Mouse (Mus musculus) monocyte, adult 5-6 weeks (primary cell): ENCODE measurements around the gene Limch1. TPM values are rescaled to one million over a fixed set of nuclear protein-coding genes. Genes with fewer than 3 reads are reported as not detected.

ENCODE experiments used
- ATAC-seq: fragments of 153-309, 156-312 bp; replicated peaks from 2 replicates; pipeline ENCODE4 v1.8.0; 2017; ENCODE audit warnings: mild to moderate bottlenecking; ENCODE audit not compliant: low TSS enrichment, insufficient number of reproducible peaks, severe bottlenecking, poor library complexity, low FRiP score
- total RNA-seq: library from RNA; stranded (forward); fragments of 200-1000, 200-491, 200-594 nt; gene quantifications from 3 replicates; pipeline ENCODE4 v1.2.3, GENCODE M21; 2017

Limch1 gene
- total RNA-seq, 1 experiment from 2014 or later = not detected

DNA sequence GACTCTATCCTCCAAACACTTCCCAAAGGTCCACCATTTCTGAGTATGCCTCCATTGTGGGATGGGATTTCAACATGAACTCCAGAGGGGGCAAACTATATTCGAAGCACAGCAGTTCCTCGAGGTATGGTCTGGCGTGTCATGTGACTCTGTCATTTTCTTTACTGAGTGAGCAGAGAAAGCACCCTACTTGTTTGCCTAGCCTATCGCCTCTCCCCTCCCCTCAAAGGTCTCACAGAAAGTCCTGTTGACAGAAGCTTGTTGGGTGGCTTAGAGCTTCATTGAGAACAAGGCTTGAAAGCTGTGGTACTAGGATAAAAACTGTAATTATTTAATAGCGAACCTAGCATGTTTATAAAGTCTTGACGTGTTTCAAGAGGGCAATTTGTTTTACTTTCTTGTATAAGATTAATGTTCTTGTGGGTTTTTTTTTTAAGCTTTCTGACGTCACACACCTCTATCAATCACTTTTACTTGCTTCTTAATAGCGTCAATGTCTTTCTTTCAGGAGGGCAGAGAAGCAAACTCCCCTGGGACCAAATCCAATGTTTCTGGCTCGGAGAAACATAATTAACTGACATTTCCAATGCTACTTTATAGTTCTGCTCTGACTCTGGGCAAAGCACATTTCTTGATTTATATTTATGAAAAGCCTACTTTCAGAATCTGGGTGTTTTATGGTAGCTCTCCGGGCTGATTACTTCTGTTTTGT lies 32.5 kb downstream of the Limch1 start:
- ATAC-seq = no peak

DNA sequence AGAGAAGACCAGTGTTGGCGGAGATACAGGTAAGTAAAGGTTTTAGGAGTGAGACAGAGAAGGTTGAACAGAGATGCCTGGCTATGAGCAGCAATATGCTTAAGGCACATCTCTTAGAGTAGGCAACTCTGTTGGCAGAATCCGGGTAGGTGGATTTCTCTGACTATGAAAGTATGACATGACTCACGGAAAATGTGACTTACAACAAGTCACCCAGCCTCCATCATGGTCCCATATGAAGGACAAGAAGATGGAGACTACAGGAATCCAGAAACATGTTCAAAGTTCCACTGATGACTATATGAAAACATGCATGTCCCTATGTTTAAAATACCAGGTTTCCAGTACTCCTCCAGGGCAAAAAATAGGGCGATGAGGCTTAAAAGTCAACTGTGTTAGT lies 34.7 kb downstream of the Limch1 start:
- no peak for ATAC-seq

DNA sequence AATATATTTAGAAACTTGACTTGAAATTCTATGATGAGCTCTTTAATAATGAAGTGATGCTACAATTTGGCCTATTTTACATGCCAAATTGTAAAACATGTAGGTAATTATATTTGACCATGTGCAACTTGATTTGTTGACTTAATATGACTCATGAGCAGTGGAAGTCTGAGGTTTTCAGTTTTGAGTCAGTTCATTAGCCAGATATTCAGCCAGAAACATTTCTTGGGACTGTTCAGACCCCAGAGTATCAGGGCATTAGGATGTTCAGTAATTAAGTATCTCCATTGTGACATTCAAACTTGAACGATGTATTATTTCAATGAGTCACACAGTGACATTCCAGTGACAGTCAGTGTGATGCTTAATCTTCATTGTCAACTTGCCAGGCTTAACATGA lies 35.9 kb downstream of the Limch1 start:
- no peak for ATAC-seq

DNA sequence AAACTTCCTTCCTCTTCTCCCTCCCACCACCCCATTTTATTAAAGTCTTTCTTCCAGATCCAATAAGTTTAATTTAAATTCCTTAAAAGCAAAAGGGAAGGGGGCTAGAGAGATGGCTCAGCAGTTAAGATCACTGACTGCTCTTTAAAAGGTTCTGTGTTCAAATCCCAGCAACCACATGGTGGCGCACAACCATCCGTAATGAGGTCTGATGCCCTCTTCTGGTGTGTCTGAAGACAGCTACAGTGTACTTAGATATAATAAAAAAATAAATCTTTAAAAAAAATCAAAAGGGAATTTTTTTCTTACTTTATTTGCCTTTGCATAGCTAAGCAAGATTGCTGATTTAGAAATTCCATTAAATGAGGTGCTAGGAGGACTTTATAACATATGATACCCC lies 37.2 kb downstream of the Limch1 start:
- no peak for ATAC-seq

- no peak for ATAC-seq
Measured at GRCm38 (mm10) chr5:66784624-66785361, 39.2 kb downstream of the Limch1 start.

DNA sequence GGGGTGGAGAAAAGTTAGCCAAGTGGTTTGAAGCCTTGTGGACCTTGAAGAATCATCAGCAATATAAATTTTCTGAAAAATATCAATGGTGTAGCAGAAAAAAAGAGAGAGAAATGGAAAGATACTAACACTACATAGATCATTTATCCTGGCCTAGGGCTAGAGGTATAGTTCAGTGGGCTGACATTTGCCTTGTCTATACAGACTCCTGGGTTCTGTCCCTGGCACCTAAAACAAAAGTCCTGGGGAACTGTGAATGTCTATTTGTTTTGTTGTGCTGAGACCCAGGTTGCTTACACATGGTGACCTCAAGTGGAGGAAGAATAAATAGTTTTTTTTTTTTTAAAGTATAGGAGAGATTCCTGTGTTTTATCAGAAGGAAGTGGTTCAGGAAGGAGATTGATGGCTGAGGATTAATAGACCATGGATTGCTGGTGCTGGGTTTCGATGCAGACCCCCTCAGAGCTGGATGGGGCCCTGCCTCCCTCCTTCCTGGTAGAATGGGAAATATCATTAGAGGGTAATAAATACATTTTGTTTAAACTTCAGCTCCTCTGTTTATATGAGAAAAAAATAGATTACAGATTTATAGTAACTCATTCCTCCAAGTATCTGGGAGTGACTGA lies 40.5 kb downstream of the Limch1 start:
- ATAC-seq = no peak

DNA sequence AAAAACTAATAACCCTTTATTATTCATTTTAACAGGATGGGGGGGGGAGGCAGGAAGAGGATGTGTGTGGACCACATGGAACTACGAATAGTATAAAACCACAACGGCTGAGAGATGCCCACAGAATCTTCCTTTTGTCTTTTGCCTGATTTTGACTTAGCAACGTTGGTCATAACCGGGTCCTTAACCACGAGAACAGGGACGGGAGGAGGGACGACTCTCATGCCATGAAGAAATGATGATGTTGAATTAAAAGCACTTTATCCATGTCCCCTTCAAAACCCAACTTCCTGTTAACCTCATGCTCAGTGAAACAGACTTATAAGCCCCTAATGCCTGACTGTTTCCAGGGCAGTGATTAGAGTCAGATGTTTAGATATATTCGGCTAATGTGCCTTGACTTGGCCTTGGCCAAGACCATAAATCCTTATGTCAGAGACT lies 41.0 kb downstream of the Limch1 start:
- no peak for ATAC-seq

GRCm38 (mm10) chr5:66789041-66789440 lies 43.4 kb downstream of the Limch1 start:
- ATAC-seq = no peak

GRCm38 (mm10) chr5:66791161-66791560 lies 45.5 kb downstream of the Limch1 start:
- ATAC-seq = no peak

DNA sequence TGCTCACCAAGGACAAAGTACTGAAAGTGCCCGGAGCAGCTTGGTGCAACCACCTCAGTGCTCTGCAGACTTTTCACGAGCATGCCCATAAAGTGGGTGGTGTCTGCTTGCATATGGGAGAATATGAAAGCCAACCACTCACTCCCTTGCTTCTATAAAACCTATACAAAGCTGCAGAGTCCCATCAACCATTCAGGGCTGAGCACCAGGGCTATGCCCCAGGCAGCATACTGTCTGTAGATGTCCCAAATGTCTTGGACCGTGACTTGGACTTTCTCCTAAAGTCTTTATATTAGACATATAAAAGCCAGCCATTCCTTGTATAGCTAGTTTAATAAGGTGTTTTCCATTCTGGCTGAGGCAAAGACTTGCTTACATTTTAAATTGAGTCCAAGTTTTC lies 47.6 kb downstream of the Limch1 start:
- ATAC-seq = no peak

DNA sequence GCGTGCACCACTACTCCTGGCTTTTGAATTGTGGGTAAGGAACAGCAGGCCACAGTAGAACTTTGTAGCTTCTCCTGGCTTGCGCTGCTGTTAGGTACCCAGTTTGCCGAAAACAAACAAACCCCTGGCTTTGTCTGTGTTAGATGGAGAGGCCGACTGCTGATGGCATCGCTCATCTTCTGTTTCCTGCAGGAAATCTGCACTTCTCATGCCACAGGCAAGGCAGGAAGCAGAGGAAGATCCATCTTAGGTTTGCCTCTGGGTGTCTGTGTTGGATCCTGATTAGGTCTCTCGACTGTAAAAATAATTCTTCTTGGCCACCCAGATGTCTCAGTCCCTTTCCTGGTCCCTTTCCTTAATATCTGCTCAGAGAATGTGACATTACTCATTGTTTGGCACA lies 51.7 kb downstream of the Limch1 start:
- ATAC-seq = no peak

- ATAC-seq = no peak
Measured at GRCm38 (mm10) chr5:66798135-66798534, 52.5 kb downstream of the Limch1 start.

- no peak for ATAC-seq
Measured at GRCm38 (mm10) chr5:66798591-66799003, 53.0 kb downstream of the Limch1 start.

- no peak for ATAC-seq
Measured at GRCm38 (mm10) chr5:66800243-66800642, 54.6 kb downstream of the Limch1 start.

GRCm38 (mm10) chr5:66800977-66801376 lies 55.4 kb downstream of the Limch1 start:
- ATAC-seq = no peak

GRCm38 (mm10) chr5:66802196-66802595 lies 56.6 kb downstream of the Limch1 start:
- no peak for ATAC-seq

GRCm38 (mm10) chr5:66806335-66806734 lies 60.7 kb downstream of the Limch1 start:
- no peak for ATAC-seq

DNA sequence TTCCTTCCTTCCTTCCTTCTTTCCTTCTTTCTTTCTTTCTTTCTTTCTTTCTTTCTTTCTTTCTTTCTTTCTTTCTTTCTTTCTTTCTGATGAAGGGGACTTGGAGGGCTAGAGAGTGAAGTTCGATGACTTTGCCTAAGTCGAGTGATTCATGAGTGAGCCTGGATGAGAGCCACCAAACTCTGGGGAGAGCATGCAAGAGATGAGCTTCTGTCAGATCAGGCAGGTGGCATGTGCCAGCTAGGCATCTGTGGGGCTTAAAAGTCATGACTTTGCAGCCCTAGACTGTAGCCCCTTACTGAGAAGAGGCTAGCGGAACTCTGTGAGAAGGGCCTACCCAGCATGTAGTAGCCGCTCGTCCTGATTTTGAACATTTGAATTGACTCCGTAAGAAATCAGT lies 62.1 kb downstream of the Limch1 start:
- ATAC-seq = no peak

GRCm38 (mm10) chr5:66809016-66809570 lies 63.5 kb downstream of the Limch1 start:
- no peak for ATAC-seq

DNA sequence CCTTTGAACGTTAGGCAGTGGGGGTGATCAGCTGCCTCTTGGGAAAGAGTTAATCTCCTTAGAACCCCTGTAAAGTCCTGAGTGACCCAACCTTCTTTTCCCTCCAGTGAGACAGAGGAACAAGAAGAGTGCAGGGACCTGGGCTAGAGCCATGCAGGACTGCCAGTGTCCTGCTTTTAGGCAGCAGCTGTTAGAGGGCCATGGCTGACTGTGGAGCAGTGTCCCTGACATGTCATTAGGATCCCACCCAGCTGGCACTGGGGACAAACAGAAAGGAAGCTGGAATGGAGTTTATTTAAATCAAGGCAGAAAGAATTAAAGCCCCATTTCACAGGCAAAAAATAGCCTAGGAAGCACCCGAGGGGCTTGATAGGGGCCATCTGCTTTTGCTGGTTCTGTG lies 64.8 kb downstream of the Limch1 start:
- no peak for ATAC-seq
